Mouse (Mus musculus) cortical plate, adult 2 months (tissue): ENCODE results near the gene Matn1.

ENCODE experiments used
- CTCF ChIP-seq: fragments of 200-500 bp; IDR thresholded peaks from 2 replicates; pipeline ENCODE4 v1.5.1; 2011; ENCODE audit warnings: mild to moderate bottlenecking, control low read depth, low read length; ENCODE audit not compliant: insufficient read depth; ENCODE audit errors: extremely low read depth
- POLR2A ChIP-seq: fragments of 200-500 bp; IDR thresholded peaks from 2 replicates; pipeline ENCODE4 v1.6.1; 2011; ENCODE audit warnings: mild to moderate bottlenecking, low read length, control low read depth; ENCODE audit not compliant: insufficient read depth; ENCODE audit errors: extremely low read depth

DNA sequence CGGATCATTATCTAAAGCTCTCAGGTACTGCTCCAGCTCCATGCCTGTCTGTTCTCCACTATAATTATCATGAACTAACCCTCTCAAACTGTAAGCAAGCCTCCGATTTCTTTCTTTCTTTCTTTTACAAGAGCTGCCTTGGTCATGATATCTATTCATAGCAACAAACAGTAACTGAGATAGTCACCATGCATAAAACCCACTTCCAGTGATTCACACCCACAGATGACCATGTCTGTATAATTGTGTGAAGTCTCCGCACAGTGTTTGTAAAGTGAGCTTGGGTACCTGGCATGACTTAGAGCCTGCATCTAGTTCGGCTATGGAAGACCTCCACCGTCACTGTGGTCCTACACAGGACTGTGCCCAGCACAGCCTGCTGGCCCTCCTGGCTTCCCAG, 46.8 kb downstream of the Matn1 start:
- no peak for TF ChIP-seq POLR2A
- no peak for TF ChIP-seq CTCF
